In the genomic region with DNA sequence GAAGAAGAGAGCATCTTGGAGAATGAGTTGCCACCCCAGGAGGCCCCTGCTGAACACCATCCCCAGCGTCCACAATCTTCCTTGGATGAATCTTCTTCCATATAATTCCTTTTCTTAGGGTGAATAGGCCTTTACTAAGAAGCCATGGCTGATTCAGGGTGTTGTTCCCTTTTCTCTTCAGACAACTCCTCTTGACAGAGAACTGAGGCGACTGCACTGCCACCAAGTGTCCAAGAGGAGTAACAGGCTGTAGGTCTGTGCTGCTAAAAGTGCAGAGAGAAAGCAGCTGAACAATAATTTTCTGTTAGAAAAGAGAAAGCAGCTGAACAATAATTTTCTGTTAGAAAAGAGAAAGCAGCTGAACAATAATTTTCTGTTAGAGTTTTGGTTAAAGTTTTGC, we compare ENCODE assay signal across 8 mouse cellular contexts. TPM values are rescaled to one million over a fixed set of nuclear protein-coding genes. Genes with fewer than 3 reads are reported as not detected.
DNase-seq lines count a peak whose midpoint lies in the region; ATAC-seq and TF ChIP-seq lines count a peak whose summit lies in the region.
"Not testable (repeated sequence)": the region's sequence is repeated elsewhere in the genome, so short reads cannot be mapped to it uniquely, and the experiment has no call there.

No protein-coding gene starts in this region.

- in situ Hi-C loops in CH12.LX (cut with MboI; ENCODE audit: low pct_ligation_motif_present, low pct_unique_long_range_greater_than_20kb, low sequenced_read_pairs), result not testable (repeated sequence)

- H3K9ac ChIP-seq in CH12.LX (ENCODE audit: insufficient read depth, low read depth); forebrain, postnatal 0 days; intestine, postnatal 0 days (ENCODE audit: low read depth, low read length); lung, embryonic 14.5 days: not testable (repeated sequence)

- not testable (repeated sequence) for H3K4me2 ChIP-seq in CH12.LX (ENCODE audit: insufficient read depth, low read depth, poor library complexity, severe bottlenecking); forebrain, postnatal 0 days (ENCODE audit: low read depth); intestine, postnatal 0 days (replicated peaks; ENCODE audit: low read depth); lung, embryonic 14.5 days

- TF ChIP-seq EP300 in CH12.LX (IDR thresholded peaks at IDR 0.05; ENCODE audit: low read length), result not testable (repeated sequence)

- not testable (repeated sequence) for H3K27me3 ChIP-seq in CH12.LX (replicated peaks); forebrain, postnatal 0 days (ENCODE audit: insufficient read depth, low read length); intestine, postnatal 0 days (replicated peaks; ENCODE audit: control insufficient read depth, insufficient read depth, low read length); lung, embryonic 14.5 days (ENCODE audit: insufficient read depth, low read length)

- WGBS in forebrain, postnatal 0 days, result 5% methylated on average over 2 of the region's 2 CpGs
- WGBS in intestine, postnatal 0 days, result 12% methylated on average over 2 of the region's 2 CpGs
- WGBS in lung, embryonic 14.5 days, result 9% methylated on average over 2 of the region's 2 CpGs

- DNase-seq in CH12.LX (ENCODE audit: extremely low read depth) (peak; percentile 39), ZHBTc4 (ENCODE audit: low read depth, low spot score) (peak; percentile 14)
- DNase-seq in cerebellum, postnatal 14 days, result peak; percentile 3 to 6
- peak; percentile 26 for DNase-seq in forebrain, postnatal 0 days
- DNase-seq in lung, embryonic 14.5 days, result peak; percentile 44
- DNase-seq in right cerebral cortex, adult 18-20 months, result peak; percentile 14
- peak; percentile 5 for DNase-seq in thymus, postnatal 14 days

- dilution Hi-C loops in CH12.LX (cut with MboI; ENCODE audit: extremely low pct_ligation_motif_present, extremely low pct_unique_long_range_greater_than_20kb, low sequenced_read_pairs), result not testable (repeated sequence)

- H3K9me3 ChIP-seq in CH12.LX (replicated peaks; ENCODE audit: low read length); forebrain, postnatal 0 days (ENCODE audit: low read length); intestine, postnatal 0 days (ENCODE audit: control insufficient read depth); lung, embryonic 14.5 days (ENCODE audit: low read depth, low read length): not testable (repeated sequence)

- not testable (repeated sequence) for H3K4me3 ChIP-seq in CH12.LX (replicated peaks in 1 of 3; ENCODE audit: low read depth in 2 of 3, low read length in 2 of 3, poor library complexity in 1 of 3); forebrain, postnatal 0 days (ENCODE audit: low read depth, low read length); intestine, postnatal 0 days (ENCODE audit: low read depth, low read length); lung, embryonic 14.5 days (ENCODE audit: low read depth, low read length)

- not testable (repeated sequence) for H3K4me1 ChIP-seq in CH12.LX (ENCODE audit: control insufficient read depth in 1 of 2, insufficient read depth in 2 of 2); forebrain, postnatal 0 days (ENCODE audit: insufficient read depth); intestine, postnatal 0 days (replicated peaks; ENCODE audit: control insufficient read depth, insufficient read depth, low read length); lung, embryonic 14.5 days (ENCODE audit: insufficient read depth)

- not testable (repeated sequence) for H3K27ac ChIP-seq in CH12.LX (ENCODE audit: insufficient read depth, low read depth); forebrain, postnatal 0 days (ENCODE audit: low read depth, low read length); intestine, postnatal 0 days (ENCODE audit: low read depth, low read length); lung, embryonic 14.5 days (ENCODE audit: low read depth)

- ATAC-seq in forebrain, postnatal 0 days; intestine, postnatal 0 days; lung, embryonic 14.5 days (ENCODE audit: insufficient read depth): not testable (repeated sequence)

- peak in 1 of 2 experiments; percentile 62; a peak in 2 of 4 replicates for TF ChIP-seq CTCF in CH12.LX (conservative IDR thresholded peaks at IDR 0.05 in 1 of 2, IDR thresholded peaks at IDR 0.05 in 1 of 2; ENCODE audit: low read depth in 2 of 2, low read length in 2 of 2)
- TF ChIP-seq CTCF in forebrain, postnatal 0 days (IDR thresholded peaks at IDR 0.05; ENCODE audit: low read depth), result peak; percentile 57
- TF ChIP-seq CTCF in intestine, postnatal 0 days (IDR thresholded peaks at IDR 0.05; ENCODE audit: low read depth), result peak; percentile 58
- TF ChIP-seq CTCF in lung, embryonic 14.5 days (IDR thresholded peaks at IDR 0.05; ENCODE audit: low read depth), result peak; percentile 47; the same call in 1 of the 2 replicates

- not testable (repeated sequence) for H3K79me2 ChIP-seq in CH12.LX (replicated peaks; ENCODE audit: control insufficient read depth, extremely low read depth, insufficient read depth, poor library complexity, severe bottlenecking)

- not testable (repeated sequence) for H3K36me3 ChIP-seq in CH12.LX (replicated peaks in 1 of 2; ENCODE audit: control insufficient read depth in 1 of 2, insufficient read depth in 1 of 2, low read length in 1 of 2); forebrain, postnatal 0 days (ENCODE audit: insufficient read depth); intestine, postnatal 0 days (ENCODE audit: control insufficient read depth, insufficient read depth); lung, embryonic 14.5 days (ENCODE audit: insufficient read depth)

- TF ChIP-seq POLR2A in CH12.LX (IDR thresholded peaks at IDR 0.05; ENCODE audit: low read depth, low read length), result not testable (repeated sequence)

- TF ChIP-seq RAD21 in CH12.LX (IDR thresholded peaks at IDR 0.05; ENCODE audit: low read depth, low read length), result peak; percentile 38

TF ChIP-seq in CH12.LX, 34 proteins besides CTCF, POLR2A, EP300 and RAD21:
- peak; percentile 40 for TF ChIP-seq SMC3 (IDR thresholded peaks at IDR 0.05; ENCODE audit: low read depth, low read length)

RNA-seq across cellular contexts. Expression of gene Atg5, which starts 49.1 kb away (rescaled TPM):
- 15.6 and 21.1 TPM in 2 replicates for total RNA-seq in CH12.LX (2012; rRNA removed)
- 47.5 and 52.9 TPM in 2 replicates for total RNA-seq in CH12.LX (2014; rRNA removed)
- polyA plus RNA-seq in CH12.LX (2012; ENCODE audit: insufficient read length, low read depth), result 30.0 and 34.7 TPM in 2 replicates
- total RNA-seq in forebrain, postnatal 0 days (2014; rRNA removed), result 27.7 and 37.5 TPM in 2 replicates
- 44.6 and 50.3 TPM in 2 replicates for polyA plus RNA-seq in forebrain, postnatal 0 days (2015; fragmentation: Nextera tagmentation; extraction: Ambion mirVana)
- 53.5 and 57.2 TPM in 2 replicates for polyA plus RNA-seq in intestine, postnatal 0 days (2015; fragmentation: Nextera tagmentation; extraction: Ambion mirVana)
- polyA plus RNA-seq in lung, embryonic 14.5 days (2014; fragmentation: Nextera tagmentation; extraction: Ambion mirVana), result 52.0 and 52.6 TPM in 2 replicates
